ENCODE assay signal across 21 mouse cellular contexts in genomic region chr7:139402721-139403120, GRCm38 (mm10). TPM values are rescaled to one million over a fixed set of nuclear protein-coding genes. Genes with fewer than 3 reads are reported as not detected.
DNase-seq lines count a peak whose midpoint lies in the region; ATAC-seq and TF ChIP-seq lines count a peak whose summit lies in the region.
"Had no signal": no experiment of that assay in that cellular context is flagged by ENCODE, and none has a peak within 500 bp of the region (broad histone marks: within the 10 kb centered on the region; RNA-seq: fewer than 3 reads in every experiment).

No protein-coding gene starts in this region.

- H3K27me3 ChIP-seq in liver, postnatal 0 days (ENCODE audit: insufficient read depth, low read length), result no peaks in the 10 kb centered on the region
- no peaks in the 10 kb centered on the region for H3K27me3 ChIP-seq in liver, embryonic 12.5 days (replicated peaks)
- H3K27me3 ChIP-seq in megakaryocyte, embryonic 14.5 days (replicated peaks), result no peaks in the 10 kb centered on the region
- H3K27me3 ChIP-seq: liver, embryonic 13.5 days; Patski had no signal

- peaks cover 4% of the 10 kb centered on the region; the same call in 1 of the 2 replicates for H3K36me3 ChIP-seq in liver, postnatal 0 days (replicated peaks; ENCODE audit: insufficient read depth, low read length)
- 0 out of 2 replicates have a peak, but pooled peaks cover 5% of the 10 kb centered on the region for H3K36me3 ChIP-seq in liver, embryonic 12.5 days
- peaks cover 97% of the 10 kb centered on the region for H3K36me3 ChIP-seq in megakaryocyte, embryonic 14.5 days (replicated peaks; ENCODE audit: low read length)
- H3K36me3 ChIP-seq: liver, embryonic 13.5 days had no signal

- H3K4me1 ChIP-seq in liver, postnatal 0 days (ENCODE audit: insufficient read depth), result peaks cover 50% of the 10 kb centered on the region
- H3K4me1 ChIP-seq in liver, embryonic 12.5 days, result peaks cover 35% of the 10 kb centered on the region
- H3K4me1 ChIP-seq in megakaryocyte, embryonic 14.5 days, result peaks cover 100% of the 10 kb centered on the region

- H3K4me3 ChIP-seq in liver, postnatal 0 days (ENCODE audit: low read depth, low read length), result no peak overlapping the region
- H3K4me3 ChIP-seq in liver, embryonic 12.5 days, result no peak overlapping the region
- H3K4me3 ChIP-seq in megakaryocyte, embryonic 14.5 days (replicated peaks), result peak overlapping the region; percentile 69
- no peak overlapping the region for H3K4me3 ChIP-seq in layer of hippocampus, adult 2 months
- H3K4me3 ChIP-seq: liver, embryonic 13.5 days; myocyte had no signal

- no peak for ATAC-seq in liver, postnatal 0 days
- no peak for ATAC-seq in liver, embryonic 12.5 days
- ATAC-seq: forebrain, embryonic 14.5 days; hindbrain, embryonic 16.5 days; Patski had no signal

- WGBS in liver, postnatal 0 days (ENCODE audit: insufficient replicate concordance), result 50% methylated on average over 4 of the region's 4 CpGs
- 60% methylated on average over 4 of the region's 4 CpGs for WGBS in liver, embryonic 12.5 days (ENCODE audit: insufficient replicate concordance)

- H3K9me3 ChIP-seq in liver, postnatal 0 days (ENCODE audit: low read length), result no peaks in the 10 kb centered on the region
- H3K9me3 ChIP-seq in liver, embryonic 12.5 days (replicated peaks), result no peaks in the 10 kb centered on the region
- no peaks in the 10 kb centered on the region for H3K9me3 ChIP-seq in megakaryocyte, embryonic 14.5 days
- H3K9me3 ChIP-seq: liver, embryonic 13.5 days had no signal

- no peak for TF ChIP-seq EP300 in liver, postnatal 0 days (IDR thresholded peaks at IDR 0.05; ENCODE audit: low read depth)

- DNase-seq in liver, postnatal 0 days, result no peak
- DNase-seq in A20 (ENCODE audit: low read depth, low spot score), result peak; percentile 30
- peak; percentile 20 for DNase-seq in T-cell, adult 2 months (ENCODE audit: low spot score)
- DNase-seq in layer of hippocampus, adult 2 months (ENCODE audit: low spot score in 2 of 2), result no peak
- DNase-seq in kidney, postnatal 10 days, result no peak
- no peak for DNase-seq in right cerebral cortex, postnatal 14 days
- DNase-seq: cerebellum, adult 8-10 months; embryo, embryonic 11 days; heart, postnatal 10 days; kidney, adult 2 months; kidney, postnatal 36 days; left cerebral cortex, postnatal 4 days; liver, embryonic 13.5 days; thymus, postnatal 14 days had no signal

- TF ChIP-seq CTCF in liver, postnatal 0 days (IDR thresholded peaks at IDR 0.05; ENCODE audit: low read depth), result 0 out of 2 replicates have a peak, but pooled peaks have one; percentile 18
- TF ChIP-seq CTCF in layer of hippocampus, adult 2 months (conservative IDR thresholded peaks at IDR 0.05), result no peak

- no peak overlapping the region for H3K9ac ChIP-seq in liver, postnatal 0 days (replicated peaks)
- no peak overlapping the region for H3K9ac ChIP-seq in liver, embryonic 12.5 days
- H3K9ac ChIP-seq: liver, embryonic 13.5 days had no signal

- H3K27ac ChIP-seq in liver, postnatal 0 days (ENCODE audit: low read depth), result peak overlapping the region; percentile 55
- H3K27ac ChIP-seq in liver, embryonic 12.5 days, result no peak overlapping the region
- H3K27ac ChIP-seq in layer of hippocampus, adult 2 months, result no peak overlapping the region
- H3K27ac ChIP-seq: liver, embryonic 13.5 days had no signal

- H3K4me2 ChIP-seq in liver, postnatal 0 days (ENCODE audit: low read depth, low read length), result peak overlapping the region; percentile 22; the same call in 1 of the 2 replicates
- no peak overlapping the region for H3K4me2 ChIP-seq in liver, embryonic 12.5 days
- H3K4me2 ChIP-seq: liver, embryonic 13.5 days; midbrain, embryonic 11.5 days had no signal

RNA-seq across cellular contexts. Expression of gene Inpp5a, which starts 13.8 kb away (rescaled TPM):
- 6.0 and 6.9 TPM in 2 replicates for polyA plus RNA-seq in liver, postnatal 0 days (2015; fragmentation: Nextera tagmentation; extraction: Ambion mirVana)
- 10.1 and 11.0 TPM in 2 replicates for polyA plus RNA-seq in liver, embryonic 12.5 days (2016; fragmentation: Nextera tagmentation; extraction: Ambion mirVana)
- 95.0 and 304 TPM in 2 replicates for polyA plus RNA-seq in megakaryocyte, embryonic 14.5 days (2012; ENCODE audit: insufficient read depth, low replicate concordance)
- total RNA-seq in layer of hippocampus, adult 2 months (2021), result 10 to 100 TPM; 39.2 to 41.1 TPM

Comparison
In these comparisons a context has a peak if more than half of its experiments do, and no peak if none do; other contexts are left out.
1. DNase-seq: peak in A20 (single experiment) and T-cell, adult 2 months (single experiment); none in liver, postnatal 0 days (single experiment), layer of hippocampus, adult 2 months (0 of 2), kidney, postnatal 10 days (single experiment) and right cerebral cortex, postnatal 14 days (single experiment).